Mouse (Mus musculus) frontal cortex, postnatal 14 days (tissue): ENCODE measurements around the gene Oard1.

Experiments
- DNase-seq, 2 experiments: peaks; one replicate each; pipeline ENCODE4 v3.0.0; 2022; ENCODE audit warnings: low spot score in 2 of 2

Oard1 gene

DNA sequence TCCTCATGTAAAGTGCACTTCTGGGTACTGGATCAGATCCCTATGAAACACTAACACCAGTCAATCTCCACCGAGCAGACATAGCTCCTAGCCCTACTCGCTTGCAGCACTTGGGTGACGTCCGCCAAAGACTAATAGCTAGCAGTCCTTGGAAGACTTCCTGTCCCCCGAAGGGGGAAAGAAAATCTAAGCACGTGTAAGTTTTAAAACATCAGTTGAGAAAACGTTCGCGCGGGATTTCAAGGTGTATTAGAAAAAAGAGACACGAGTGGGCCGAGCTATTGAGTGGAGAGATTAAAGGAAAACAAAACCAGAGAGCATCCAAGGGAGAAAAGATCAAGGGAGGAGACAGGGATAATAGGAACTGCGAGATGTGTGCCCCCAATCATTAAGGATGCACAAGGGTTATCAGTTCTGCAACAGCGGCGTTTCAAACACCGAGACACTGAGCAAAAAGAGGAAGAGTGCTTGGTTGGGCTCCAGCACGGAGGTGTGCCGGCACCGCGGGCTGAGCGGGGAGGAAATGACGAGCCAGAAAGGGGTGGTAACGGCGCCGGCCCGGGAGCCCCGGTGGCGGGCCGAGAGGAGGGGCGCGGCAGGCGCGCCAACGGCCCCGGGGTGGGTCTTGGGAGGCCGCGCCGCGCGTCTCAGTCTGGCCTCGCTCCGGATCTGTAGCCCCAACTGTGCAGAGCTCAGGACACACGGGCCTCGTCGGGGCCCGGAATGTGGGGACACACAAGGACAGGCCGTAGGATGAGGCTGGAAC lies 1.1 kb upstream of the Oard1 start:
- DNase-seq = peak; percentile 44 to 58

DNA sequence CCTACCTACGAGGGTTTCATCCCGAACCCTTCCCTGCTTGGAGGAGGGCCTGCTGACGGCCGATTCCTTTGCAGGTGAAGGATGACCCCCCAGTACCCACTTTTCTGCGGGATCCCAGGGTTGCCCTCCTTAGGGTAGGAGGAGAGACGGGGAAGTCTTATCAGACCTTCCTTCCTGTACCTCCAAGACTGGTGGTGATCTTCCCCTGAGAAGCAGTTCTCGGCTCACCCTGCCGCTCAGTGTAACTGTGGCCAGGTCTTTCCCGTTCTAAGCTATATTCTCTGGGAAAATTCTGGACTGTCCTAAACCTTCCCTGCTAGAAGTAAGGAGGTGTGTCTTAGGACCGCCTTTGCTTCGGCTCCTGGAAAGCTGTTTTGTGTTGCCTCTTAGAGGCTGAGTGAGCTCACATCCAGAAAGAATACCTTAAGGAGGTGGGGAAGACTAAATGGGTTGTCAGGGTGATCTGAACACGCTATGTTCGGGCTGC lies 528 bp downstream of the Oard1 start:
- no peak for DNase-seq

DNA sequence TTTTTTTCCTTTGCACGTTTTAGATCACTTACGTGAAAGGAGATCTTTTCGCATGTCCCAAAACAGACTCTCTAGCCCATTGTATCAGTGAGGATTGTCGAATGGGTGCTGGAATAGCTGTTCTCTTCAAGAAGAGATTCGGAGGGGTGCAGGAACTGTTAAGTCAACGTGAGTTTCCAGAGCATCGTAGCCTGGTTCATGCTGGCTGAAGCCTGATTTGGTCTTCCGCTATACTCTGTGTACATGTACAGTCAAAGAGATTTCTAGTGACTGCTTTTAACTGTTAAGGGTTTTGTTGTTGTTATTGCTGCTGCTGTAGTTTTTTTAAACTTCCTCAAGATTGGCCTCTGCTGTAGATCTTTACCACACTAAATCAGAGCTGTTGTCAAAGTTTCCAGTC lies 1.4 kb downstream of the Oard1 start:
- no peak for DNase-seq

DNA sequence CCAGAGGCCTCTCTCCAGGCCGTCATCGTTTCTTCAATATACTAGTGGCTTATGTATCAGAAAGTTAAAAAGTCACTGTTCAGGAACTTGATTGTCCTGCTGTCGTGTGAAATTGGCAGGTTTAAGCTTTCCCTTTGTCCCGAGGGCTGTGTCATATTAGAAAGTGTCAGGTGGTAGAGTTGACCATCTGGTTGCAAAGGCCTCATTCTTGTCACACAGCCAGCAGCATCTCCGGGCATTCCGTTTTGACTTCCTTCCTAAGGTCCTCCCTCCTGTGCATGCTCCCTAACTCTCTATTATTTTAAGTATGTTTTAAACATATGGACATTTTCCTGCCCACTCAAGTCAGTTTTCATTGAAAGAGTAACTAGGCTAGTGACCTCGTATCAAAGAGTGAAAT lies 6.2 kb downstream of the Oard1 start:
- DNase-seq = no peak

DNA sequence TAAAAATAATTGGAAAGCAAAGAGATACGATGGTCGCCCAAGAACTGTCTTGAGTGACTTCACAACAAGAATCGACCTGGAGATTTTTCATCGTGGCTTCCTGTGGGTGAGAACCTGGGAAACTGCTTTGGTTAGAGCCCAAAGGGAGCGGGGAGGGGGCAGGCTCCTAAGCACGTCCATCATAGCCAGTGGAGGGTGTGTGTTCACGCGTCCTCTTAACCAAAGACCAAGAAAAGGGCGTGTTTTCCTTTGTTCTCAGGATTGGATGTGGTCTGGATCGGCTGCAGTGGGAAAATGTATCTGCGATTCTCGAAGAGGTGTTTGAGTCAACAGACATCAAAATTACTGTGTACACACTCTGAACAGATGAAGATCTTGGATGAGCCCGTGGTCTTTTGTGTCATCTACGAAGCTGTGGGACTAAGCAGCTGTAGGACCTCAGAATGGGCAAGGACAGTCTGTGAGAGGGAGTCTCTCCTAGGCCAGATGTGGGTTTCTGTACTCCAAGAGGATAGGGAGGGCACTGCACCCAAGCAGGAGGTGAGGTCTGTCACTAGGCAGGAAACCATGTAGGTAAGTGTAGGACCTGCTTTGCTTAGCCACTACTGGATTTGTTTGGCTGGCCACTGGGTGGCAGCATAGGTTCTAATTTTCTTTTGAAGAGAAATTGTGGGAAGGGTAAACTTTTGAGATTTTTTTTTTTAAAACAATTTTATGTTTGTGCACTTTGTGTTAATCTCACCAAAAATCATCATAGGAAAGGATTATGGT lies 6.8 kb downstream of the Oard1 start:
- peak in 1 of 2 experiments; percentile 59 for DNase-seq

DNA sequence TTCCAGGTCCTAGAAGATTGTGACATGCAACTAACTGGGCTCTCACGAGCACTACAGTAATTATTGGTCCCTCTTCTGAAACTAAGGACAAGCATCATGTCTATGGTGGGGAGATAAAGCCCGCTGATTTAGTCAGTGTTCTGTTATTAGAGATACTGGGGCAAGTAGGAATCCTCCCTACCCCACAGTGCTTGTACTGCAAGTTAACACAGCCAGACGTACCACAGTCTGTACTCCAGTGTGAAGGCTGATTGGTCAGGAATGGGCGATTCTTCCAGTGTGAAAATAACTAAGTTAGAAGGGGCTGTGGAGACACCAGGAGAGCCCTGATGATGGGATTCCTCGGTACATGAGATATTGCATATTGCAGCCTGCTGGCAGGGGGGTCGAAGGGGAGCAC lies 7.7 kb downstream of the Oard1 start:
- DNase-seq = no peak

DNA sequence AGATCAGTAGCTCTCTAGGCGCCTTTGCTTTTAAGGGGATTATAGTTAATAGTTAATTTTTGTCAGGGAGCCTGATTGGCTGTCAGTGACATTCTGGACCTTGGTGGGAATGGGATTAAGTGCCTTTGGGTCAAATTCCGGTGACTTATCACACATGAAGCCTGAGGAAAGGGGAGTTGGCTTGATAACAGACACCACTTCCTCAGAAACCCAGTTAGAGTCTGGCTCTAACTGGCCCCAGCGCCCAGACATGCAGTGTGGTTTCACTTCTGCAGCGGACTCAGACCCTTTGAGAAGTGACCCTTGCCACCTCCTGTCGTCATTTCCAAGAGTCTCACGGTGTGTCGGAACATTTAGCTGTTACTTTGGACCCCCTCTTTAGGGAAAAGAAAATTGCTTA lies 8.4 kb downstream of the Oard1 start:
- DNase-seq = no peak

DNA sequence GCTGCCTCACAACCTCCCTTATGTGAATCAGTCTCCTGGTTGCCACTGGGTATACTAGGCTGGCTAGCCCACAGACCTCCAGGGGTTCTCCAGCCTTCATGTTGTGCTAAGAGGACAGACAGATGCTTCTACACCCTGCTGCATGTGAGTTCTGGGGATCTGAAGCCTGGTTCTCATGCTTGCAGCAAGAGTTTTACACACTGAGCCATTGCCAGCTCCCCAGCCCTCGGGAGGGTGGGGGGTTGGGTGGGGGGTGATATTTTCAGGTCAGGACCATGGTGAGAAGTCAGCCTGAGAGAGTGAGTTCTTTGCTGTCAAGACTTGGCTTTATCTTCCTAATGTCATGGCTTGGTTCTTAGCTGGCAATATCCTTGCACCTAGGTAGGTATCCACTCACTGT lies 9.0 kb downstream of the Oard1 start:
- no peak for DNase-seq

DNA sequence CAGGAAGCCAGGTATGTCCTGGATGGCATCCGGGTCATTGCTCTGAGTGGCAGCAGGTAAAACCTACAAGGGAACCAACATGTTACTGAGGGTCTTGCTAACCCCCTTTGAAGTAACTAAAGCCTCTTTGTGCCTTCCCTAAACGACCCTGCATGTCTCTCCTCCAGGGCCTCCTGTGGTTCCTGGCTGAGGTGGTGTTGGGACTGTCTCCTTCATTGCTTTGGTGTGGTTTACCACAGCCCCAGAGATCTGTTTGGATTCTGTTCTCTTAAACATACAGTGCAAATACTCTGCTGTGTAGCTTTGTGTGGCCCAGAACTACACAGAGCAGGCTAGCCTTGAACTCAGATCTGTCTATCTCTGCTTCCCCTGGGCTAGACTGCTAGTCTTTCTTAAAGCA lies 9.8 kb downstream of the Oard1 start:
- no peak for DNase-seq

DNA sequence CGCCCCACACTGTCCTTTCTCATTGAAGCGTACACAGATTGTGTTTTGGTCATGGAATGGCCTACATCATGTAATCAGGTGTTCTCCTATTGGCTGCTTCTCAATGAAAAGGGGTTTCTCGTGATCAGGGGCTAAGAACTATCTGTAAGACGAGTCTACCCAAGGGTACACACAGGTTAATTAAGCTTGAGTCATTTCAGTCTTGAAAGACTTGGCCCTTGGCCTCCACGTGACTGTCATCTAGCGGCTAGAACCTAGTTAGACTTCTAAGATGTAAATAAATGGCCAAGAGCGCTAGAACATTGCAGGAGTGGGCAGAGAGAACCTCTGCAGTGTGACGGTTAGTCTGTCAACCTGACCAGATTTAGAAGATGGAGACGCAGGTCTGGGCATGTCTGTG lies 14.4 kb downstream of the Oard1 start:
- no peak for DNase-seq

DNA sequence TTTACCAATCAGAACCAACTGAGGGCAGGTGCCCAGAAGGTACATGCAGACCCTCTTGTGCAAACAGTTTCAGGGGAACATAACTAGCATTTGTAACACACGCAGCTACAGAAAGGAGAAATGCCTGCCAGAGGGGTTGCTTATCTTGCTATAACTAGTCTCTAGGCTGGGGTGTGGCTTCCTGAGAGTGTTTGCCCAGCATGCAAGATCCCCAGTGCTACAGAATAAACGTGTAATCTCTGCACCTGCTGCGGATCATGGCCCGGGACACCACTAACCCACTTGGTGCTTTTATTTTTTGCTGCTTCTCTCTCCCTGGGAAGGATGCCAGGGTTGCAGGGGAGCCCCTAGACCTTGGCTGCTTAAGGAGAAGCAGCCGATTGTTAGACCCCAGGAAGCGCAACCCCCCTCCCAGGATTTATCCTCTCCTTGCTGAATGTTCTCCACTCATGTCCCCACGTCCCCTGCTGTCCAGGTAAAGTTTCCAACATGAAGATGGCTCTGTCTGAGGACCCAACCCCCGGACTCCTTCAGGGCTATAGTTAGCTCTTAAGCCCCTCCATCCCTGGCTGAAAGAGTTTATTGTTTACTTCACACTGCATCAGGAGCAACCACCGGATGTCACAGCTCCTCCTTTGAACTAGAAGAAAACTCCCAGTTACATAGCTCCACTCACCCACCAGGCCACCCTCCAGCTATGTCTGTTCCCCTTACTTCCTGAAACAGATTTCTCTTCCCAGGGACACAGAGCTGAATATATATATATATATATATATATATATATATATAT lies 16.2 kb downstream of the Oard1 start:
- no peak for DNase-seq

DNA sequence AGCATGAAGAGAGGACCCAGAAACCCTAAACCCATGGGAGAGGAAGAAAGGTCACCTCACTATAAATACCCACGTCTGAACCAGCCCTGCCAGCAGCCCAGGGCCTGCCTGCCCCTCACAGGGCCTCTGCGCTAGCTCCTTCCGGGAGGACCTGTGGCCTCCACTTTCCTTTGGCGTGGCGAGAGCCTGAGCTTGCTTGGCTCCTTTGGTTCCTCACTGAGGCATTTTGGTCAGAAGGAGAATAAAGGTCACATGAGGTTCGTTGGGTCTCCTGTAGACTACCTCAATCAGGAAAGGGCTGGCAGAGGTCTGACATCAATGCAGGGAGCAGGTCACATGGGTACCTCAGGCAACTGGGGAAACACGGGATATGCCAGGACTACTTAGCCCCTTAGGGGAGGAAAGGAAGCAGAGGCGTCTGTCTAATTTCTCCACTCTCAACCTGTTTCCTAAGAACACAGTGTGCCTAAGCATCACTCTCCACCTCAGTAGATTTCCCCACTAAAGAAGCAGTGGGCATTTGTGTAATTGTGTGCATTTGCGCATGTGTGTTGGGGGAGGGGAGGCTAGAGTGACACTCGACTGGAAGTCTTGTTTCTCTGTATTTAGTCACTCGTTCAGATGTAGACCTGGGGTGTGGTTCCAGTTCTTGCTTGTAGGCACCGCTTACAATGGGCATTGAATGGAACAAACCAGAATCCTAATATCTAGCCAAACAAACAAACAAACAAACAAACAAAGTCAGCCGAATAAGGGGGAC lies 17.4 kb downstream of the Oard1 start:
- no peak for DNase-seq

DNA sequence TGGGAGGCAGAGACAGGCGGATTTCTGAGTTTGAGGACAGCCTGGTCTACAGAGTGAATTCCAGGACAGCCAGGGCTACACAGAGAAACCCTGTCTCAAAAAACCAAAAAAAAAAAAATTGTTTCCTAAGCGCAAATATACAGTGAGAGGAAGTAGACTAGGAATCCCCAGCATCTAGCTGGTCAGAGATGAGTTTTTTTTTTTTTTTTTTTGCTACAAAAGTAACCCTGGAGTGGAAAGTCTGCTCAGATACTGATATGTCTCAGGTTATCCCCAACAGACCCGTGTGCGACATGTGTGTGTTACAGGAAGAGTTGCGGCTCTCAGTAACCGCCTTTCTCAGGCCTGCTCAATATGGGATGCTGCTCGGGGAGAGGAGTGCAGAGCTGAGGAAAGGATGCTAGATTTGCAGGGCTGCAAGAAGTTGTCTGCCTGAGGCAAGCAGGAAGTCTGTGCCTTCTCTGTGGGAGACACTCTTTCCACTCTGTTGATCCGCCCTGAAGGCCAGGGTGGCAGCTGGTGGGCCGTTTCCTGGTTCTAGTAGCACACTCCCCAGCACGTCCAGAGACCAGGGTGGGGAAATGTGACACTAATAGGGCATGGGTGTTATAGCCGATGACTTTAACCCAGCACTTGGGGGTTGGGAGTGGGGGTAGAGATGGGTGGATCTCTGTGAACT lies 18.2 kb downstream of the Oard1 start:
- no peak for DNase-seq

DNA sequence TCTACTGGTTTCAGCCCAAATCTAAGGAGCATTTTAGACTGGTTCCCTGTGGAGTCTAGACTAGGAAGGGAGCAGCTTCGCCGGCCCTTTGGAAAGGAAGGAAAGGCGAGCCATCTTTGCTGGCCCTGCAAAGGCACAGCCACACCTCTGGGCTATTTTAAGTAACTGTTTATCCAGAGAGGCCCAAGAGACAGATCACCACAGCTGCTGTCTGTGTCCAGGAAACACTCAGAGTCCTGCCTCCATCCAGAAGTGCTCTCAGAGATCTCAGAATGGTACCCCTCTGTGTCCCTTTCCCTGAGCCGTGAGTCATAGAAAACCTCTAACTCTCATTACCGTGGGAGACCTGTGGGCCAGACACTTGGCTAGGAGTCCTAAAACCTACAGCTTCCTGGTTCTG lies 20.6 kb downstream of the Oard1 start:
- no peak for DNase-seq

DNA sequence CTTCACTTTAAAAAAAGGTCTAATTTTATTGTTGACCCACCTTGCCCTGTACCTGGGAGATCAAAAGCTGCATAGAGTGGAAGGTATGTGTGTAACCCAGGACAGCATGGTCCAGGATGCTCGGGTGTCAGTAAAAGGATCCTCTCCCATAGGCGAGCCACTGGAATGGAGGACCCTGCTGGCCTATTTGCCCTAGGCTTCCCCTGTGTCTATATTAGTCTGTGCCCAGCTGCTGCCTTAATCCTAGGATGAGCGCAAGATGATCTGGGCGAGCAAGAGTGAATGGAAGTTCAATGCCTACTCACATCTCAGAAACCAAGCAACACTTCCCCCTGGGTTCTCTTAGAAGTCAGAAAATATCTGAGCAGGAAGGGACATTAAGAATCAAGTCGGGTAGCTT lies 21.2 kb downstream of the Oard1 start:
- no peak for DNase-seq

DNA sequence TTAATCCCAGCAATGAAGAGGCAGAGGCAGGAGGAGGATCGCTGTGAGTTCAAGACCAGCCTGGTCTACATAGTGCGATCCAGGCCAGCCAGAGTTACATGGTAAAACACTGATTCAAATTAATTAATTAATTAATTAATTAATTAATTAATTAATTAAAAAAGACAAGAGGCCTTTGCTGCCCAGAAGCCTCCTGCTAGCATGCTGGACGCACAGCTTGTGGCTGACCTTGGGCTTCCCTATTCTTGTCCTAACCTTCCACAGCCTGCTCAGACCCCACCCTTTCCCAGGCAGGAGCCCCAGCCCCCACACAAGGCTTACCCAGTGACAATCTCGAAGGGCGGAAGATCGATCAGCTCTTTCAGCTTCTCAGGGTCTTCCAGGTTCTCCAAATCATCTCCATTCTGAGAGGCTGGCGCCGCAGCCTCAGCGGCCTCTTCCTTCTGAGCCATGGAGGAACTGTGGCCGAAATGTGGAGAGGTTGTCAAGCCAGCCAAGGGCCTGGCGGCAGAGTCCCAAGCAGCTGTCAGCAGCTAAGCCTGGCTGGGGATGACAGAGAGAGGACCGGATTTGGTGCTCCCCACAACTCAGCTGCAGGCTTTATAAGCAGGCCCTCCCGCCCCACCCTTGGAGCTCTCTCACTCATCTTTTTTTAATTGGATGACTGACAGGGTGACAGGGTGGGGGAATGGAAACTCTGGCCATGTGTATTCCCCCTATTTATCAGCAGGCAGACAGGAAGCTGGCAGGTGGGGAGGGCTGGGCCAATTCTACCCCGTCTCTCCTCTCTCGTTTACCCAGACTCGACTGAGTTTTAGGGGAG lies 22.6 kb downstream of the Oard1 start, which contains the start of gene Apobec2:
TSS of gene Apobec2 (minus strand) at position 773 of the 823 bp plus-strand sequence.
- DNase-seq = no peak

DNA sequence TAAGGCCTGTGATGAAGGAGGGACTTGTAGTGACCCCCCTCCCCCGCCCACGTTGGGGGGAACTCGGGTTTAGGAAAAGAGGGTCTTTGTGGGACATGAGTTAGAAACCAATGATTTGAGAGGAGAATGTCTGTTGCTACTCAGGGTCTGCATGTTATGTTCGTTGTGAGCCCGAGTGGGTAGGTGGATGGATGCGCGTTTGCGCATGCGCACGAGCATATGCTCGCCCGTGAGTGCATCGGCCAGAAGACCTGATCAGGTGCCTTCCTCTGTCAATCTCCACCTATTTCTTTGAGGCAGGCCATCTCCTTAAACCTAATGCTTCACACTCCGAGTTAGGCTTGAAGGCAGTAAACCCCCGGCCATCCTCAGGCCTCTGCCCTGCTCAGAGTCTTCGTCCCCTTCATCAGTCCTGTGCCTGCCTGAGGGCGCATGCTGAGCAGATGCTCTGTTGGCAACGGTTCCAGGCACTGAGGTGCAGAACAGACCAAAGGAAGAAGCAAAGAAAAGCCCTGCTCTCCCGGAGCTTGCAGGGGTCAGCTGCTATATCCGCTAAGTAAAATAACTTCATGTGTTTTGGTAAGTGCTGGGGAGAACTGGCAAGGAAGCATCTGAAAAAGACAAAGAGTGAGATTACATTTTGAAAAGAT lies 23.3 kb downstream of the Oard1 start:
- no peak for DNase-seq

DNA sequence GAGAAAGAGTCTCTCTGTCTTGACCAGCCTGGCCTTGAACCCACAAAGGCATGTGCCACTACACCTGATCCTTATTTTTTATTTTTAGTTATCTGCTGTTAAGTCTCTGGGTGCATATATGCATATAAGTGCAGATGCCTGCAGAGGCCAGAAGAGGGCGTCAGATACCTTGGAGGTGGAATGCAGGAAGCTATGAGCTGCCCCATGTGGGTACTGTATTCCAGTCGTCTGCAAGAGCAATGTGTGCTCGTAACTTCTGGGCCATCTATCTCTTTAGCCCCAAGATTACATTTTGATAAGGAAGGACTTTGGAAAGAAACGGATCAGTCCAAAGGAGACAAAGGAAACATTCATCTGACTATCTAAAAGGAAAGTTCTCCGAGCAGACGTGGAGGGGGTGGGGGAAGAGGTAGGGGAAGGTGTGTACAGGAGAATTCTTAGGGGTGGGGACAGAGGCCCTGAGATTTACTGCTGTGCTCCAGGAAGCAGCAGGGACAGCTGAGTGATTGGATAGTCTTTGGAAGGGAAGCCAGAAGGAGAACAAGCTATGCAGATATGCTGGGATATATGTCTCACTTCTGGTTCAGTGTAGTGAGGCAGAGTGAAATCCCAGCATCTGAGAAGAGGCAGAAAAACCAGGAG lies 24.0 kb downstream of the Oard1 start:
- DNase-seq = no peak

DNA sequence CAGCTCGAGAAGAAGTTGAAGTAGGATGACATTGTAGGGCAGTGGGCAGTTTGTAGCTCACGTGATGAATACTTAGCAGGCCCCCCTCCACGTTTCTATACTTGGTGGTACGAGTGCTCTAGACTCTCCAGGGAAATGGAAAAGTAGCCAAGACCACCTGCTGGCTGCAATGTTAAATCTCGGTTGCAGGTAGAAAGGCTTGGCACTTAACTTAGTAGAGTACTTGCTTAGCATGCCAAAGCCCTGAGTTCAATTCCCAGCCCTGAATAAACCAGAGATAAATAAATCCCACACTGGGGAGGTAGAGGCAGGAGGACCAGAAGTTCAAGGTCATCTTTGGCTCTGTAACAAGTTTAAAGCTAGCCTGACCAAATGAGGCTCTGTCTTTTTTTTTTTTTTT lies 24.7 kb downstream of the Oard1 start:
- no peak for DNase-seq
